Mouse (Mus musculus) kidney, postnatal 0 days (tissue): ENCODE data around the gene Cluh. TPM values are rescaled to one million over a fixed set of nuclear protein-coding genes. Genes with fewer than 3 reads are reported as not detected.

Experiments used
- ATAC-seq: fragments of 200-750 bp; cut with Nextera tagmentation; replicated peaks from 2 replicates; pipeline ENCODE4 v1.8.0; 2017; ENCODE audit warnings: low read depth, moderate number of reproducible peaks, moderate TSS enrichment, moderate library complexity; ENCODE audit not compliant: low FRiP score
- DNase-seq: peaks from one replicate; pipeline ENCODE4 v3.0.0-alpha.2; 2016; ENCODE audit warnings: low spot score
- H3K27ac ChIP-seq: fragments of 300-500 bp; sonication (generic); 2 replicates; pipeline ENCODE4 v1.5.1; 2014; ENCODE audit warnings: mild to moderate bottlenecking
- H3K27me3 ChIP-seq: fragments of 300-500 bp; sonication (generic); 2 replicates; pipeline ENCODE4 v1.6.1; 2014; ENCODE audit warnings: low read length, mixed read lengths; ENCODE audit not compliant: insufficient read depth
- H3K36me3 ChIP-seq: fragments of 300-500 bp; sonication (generic); 2 replicates; pipeline ENCODE4 v1.6.1; 2014; ENCODE audit warnings: low read length, mixed read lengths; ENCODE audit not compliant: insufficient read depth
- H3K4me1 ChIP-seq: fragments of 300-500 bp; sonication (generic); replicated peaks from 2 replicates; pipeline ENCODE4 v1.6.1; 2014; ENCODE audit warnings: antibody characterized with exemption, low read length, mixed read lengths; ENCODE audit not compliant: insufficient read depth
- H3K4me2 ChIP-seq: fragments of 300-500 bp; sonication (generic); 2 replicates; pipeline ENCODE4 v1.6.1; 2014; ENCODE audit warnings: mild to moderate bottlenecking, low read length, moderate library complexity, mixed read lengths
- H3K4me3 ChIP-seq: fragments of 300-500 bp; sonication (generic); replicated peaks from 2 replicates; pipeline ENCODE4 v1.5.1; 2014; ENCODE audit warnings: low read depth, low read length
- H3K9ac ChIP-seq: fragments of 300-500 bp; sonication (generic); 2 replicates; pipeline ENCODE4 v1.6.1; 2014; ENCODE audit warnings: low read depth, low read length
- H3K9me3 ChIP-seq: fragments of 300-500 bp; sonication (generic); replicated peaks from 2 replicates; pipeline ENCODE4 v1.6.1; 2016; ENCODE audit warnings: low read length, inconsistent platforms, mixed read lengths
- CTCF ChIP-seq: IDR thresholded peaks from 2 replicates; pipeline ENCODE4 v1.5.1; 2016; ENCODE audit warnings: antibody characterized with exemption, low read depth, mild to moderate bottlenecking, moderate library complexity
- WGBS: fragments of 180-500 bp; shearing (Covaris S2); extraction: QIAGEN DNeasy Blood & Tissue Kit; methylation state at CpG from one replicate; pipeline ENCODE4 v1.1.7; 2014; 5-methylcytosine and 5-hydroxymethylcytosine counted together
- polyA plus RNA-seq: library from polyadenylated mRNA; unstranded; fragments of >200 nt; fragmentation: Nextera tagmentation; extraction: Ambion mirVana; gene quantifications from 2 replicates; pipeline ENCODE4 v1.2.1, GENCODE M21; 2015

Cluh gene
- polyA plus RNA-seq, 1 experiment from 2014 or later: 32.6 TPM

DNA sequence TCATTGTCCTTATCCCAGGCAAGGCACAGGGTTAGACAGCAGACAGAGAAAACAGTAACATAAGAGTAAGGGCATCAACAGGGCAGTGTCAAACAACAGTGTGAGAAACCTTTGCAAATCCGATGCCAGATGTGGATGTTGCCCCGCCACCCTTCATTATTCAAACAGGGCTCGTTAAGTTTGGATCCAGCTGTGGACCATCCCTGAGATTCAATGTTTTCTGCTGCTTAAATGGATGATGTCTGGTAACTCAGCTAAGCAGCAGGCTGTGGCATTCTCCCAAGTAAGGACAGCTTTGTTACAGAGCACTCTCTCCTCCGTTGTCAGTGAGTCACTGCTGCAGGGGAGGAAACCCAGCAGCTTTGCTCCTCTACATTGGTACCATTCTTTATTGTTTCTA, 25.9 kb downstream of the Cluh start:
- no peak for TF ChIP-seq CTCF
- ATAC-seq: no peak
- no peak overlapping the region for H3K27ac ChIP-seq
- no peak for DNase-seq
- peaks cover 31% of the 10 kb centered on the region for H3K36me3 ChIP-seq
- no peak overlapping the region for H3K4me3 ChIP-seq
- 84% methylated on average over 4 of the region's 4 CpGs for WGBS
- H3K9ac ChIP-seq: no peak overlapping the region
- no peak overlapping the region for H3K4me2 ChIP-seq
- no peaks in the 10 kb centered on the region for H3K27me3 ChIP-seq
- H3K4me1 ChIP-seq: no peaks in the 10 kb centered on the region
- H3K9me3 ChIP-seq: no peaks in the 10 kb centered on the region

DNA sequence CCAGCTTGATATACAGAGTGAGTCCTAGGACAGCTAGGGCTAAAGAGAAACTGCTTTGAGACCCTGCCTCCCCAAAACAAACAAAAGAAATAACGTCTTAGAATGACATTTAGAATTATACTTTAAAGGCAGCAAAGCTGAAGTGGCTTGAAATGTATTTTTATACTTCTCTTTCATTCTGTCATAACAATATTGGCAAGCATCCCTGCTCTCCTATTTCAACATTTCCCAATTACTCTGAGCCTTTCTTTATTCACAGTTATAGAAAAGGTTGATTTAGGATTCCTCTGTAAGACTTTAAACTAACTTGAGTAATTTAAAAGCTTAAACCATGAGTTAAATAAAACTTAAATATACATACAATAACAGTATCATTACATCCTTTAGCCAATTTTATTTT, 42.9 kb downstream of the Cluh start:
- Histone ChIP-seq H3K4me1 (no peaks in the 10 kb centered on the region), H3K4me3 (no peak overlapping the region), H3K9me3 (no peaks in the 10 kb centered on the region), H3K27ac (no peak overlapping the region), H3K4me2 (no peak overlapping the region), H3K9ac (no peak overlapping the region), H3K36me3 (peaks cover 8% of the 10 kb centered on the region), H3K27me3 (no peaks in the 10 kb centered on the region)
- no peak for TF ChIP-seq CTCF
- ATAC-seq: no peak
- DNase-seq: no peak
- 45% methylated on average over 1 of the region's 1 CpGs for WGBS

DNA sequence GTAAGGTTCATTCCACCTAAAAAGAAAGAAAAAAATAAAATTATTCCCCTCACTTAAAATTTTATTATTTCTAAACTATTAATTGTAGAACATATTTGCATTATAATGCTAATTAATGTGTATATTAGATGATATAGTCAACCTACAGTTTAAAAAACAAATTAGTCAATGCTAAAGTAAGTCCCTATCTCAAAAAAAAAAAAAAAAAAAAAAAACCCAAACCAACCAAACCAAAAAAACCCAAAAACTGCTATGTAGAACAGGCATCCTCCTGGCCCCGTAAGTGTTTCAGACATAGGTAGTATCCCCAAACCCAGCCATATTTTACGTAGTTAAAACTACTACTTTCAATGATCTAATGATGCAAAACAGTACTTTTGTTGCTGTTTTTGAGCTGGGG, 50.2 kb downstream of the Cluh start:
- H3K27ac ChIP-seq: no peak overlapping the region
- ATAC-seq (no peak), DNase-seq (no peak)
- H3K36me3 ChIP-seq: peaks cover 3% of the 10 kb centered on the region; the same call in 1 of the 2 replicates
- no peak overlapping the region for H3K4me2 ChIP-seq
- H3K9ac ChIP-seq: no peak overlapping the region
- H3K4me3 ChIP-seq: no peak overlapping the region
- no peaks in the 10 kb centered on the region for H3K4me1 ChIP-seq
- 94% methylated on average over 2 of the region's 2 CpGs for WGBS
- H3K27me3 ChIP-seq: no peaks in the 10 kb centered on the region
- no peak for TF ChIP-seq CTCF
- no peaks in the 10 kb centered on the region for H3K9me3 ChIP-seq

DNA sequence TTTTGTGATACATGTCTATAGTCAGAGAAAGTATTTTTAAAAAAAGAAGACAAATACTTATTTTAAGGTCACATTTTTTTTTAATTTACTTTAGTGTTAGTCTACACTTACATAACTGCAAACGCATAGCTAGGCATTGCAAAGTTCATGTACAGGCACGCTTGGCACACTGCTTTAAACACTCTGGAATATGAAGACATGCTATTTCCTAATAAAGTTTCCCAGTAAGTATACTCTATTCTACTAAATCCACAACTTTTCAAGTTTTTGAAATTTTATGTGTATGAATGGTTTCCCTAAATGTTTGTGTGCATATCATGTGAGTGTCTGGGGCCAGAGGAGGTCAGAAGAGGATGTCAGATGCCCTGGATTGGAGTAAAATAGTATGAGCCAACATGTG, 54.8 kb downstream of the Cluh start:
- ATAC-seq: no peak

DNA sequence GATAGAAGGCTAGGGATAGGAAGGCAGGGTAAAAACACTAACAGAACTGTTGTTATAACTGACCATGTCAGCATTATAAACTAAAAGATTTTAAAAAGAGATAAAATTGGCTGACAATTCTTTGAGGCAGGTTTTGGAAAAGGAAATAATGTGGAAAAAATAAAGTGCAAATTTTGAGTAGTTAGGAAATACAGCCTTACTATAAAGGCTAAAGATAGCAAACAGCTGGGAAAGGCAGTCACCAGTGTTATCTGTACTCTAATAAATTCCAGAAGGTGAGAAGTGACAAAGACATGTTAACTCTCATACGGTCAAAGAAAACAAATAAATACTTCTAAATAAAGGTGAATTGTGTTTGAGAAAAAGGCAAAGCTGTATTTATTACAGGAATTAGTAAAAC, 59.5 kb downstream of the Cluh start:
- Histone ChIP-seq H3K4me3 (no peak overlapping the region), H3K36me3 (no peaks in the 10 kb centered on the region), H3K27me3 (no peaks in the 10 kb centered on the region), H3K4me2 (no peak overlapping the region), H3K9me3 (no peaks in the 10 kb centered on the region), H3K9ac (no peak overlapping the region), H3K4me1 (peaks cover 8% of the 10 kb centered on the region; the same call in 1 of the 2 replicates), H3K27ac (no peak overlapping the region)
- no peak for ATAC-seq
- WGBS: 22% methylated on average over 1 of the region's 1 CpGs
- no peak for DNase-seq
- no peak for TF ChIP-seq CTCF

More for the DNA sequence above, 54.8 kb downstream of the Cluh start:
- Histone ChIP-seq H3K4me2 (no peak overlapping the region), H3K27ac (no peak overlapping the region), H3K27me3 (no peaks in the 10 kb centered on the region), H3K4me1 (peaks cover under 1% of the 10 kb centered on the region; the same call in 1 of the 2 replicates), H3K9me3 (no peaks in the 10 kb centered on the region), H3K36me3 (no peaks in the 10 kb centered on the region), H3K9ac (no peak overlapping the region), H3K4me3 (no peak overlapping the region)
- TF ChIP-seq CTCF: no peak
- WGBS: 87% methylated on average over 2 of the region's 2 CpGs
- no peak for DNase-seq

DNA sequence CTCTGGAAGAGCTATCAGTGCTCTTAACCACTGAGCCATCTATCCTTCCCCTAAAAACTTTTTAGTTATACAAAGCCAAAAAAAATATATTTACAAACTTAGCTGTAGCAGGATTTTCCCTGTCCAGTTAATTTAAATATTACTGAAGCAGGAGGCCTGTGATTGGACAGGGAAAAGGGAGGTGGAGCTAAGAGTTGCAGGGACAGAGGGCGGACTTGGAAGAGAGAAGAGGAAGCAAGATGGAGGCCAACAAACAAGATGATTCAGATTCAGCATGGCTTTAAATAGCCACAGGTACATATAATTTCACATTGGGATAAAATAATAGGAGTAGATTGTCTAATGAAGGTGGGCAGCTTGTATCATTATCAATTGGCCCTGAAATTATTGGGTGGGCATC, 61.4 kb downstream of the Cluh start:
- 85% methylated on average over 1 of the region's 1 CpGs for WGBS
- ATAC-seq: no peak
- no peak for TF ChIP-seq CTCF
- H3K36me3 ChIP-seq: no peaks in the 10 kb centered on the region
- H3K9me3 ChIP-seq: no peaks in the 10 kb centered on the region
- no peak overlapping the region for H3K9ac ChIP-seq
- no peaks in the 10 kb centered on the region for H3K27me3 ChIP-seq
- H3K4me3 ChIP-seq: no peak overlapping the region
- no peak overlapping the region for H3K27ac ChIP-seq
- peaks cover 8% of the 10 kb centered on the region; the same call in 1 of the 2 replicates for H3K4me1 ChIP-seq
- DNase-seq: no peak
- H3K4me2 ChIP-seq: no peak overlapping the region

DNA sequence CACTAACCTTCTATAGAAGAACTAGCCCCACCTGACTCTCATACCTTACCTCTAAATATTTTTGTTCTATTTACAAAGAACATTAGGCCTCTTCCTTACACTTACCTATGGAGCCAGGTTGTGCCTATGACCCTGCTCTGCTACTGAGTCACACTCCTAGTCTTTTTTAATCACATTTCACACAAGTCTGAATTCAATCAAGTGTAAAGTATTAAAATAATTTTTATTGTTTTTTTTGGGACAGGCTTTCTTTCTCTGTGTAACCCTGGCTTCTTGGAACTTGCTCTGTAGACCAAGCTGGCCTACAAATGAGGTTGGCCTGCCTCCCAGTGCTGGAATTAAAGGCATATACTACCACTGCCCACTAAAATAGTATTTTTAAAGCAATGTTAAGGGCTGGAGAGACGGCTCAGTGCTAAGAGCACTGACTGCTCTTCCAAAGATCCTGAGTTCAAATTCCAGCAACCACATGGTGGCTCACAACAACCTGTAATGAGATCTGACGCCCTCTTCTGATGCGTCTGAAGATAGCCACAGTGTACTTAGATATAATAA, 66.8 kb downstream of the Cluh start:
- no peak overlapping the region for H3K4me3 ChIP-seq
- no peak for ATAC-seq
- no peak overlapping the region for H3K9ac ChIP-seq

More for the DNA sequence above, 66.8 kb downstream of the Cluh start:
- TF ChIP-seq CTCF: no peak
- H3K9me3 ChIP-seq: no peaks in the 10 kb centered on the region
- no peaks in the 10 kb centered on the region for H3K36me3 ChIP-seq
- no peak for DNase-seq
- H3K27me3 ChIP-seq: no peaks in the 10 kb centered on the region
- no peak overlapping the region for H3K27ac ChIP-seq
- H3K4me1 ChIP-seq: 0 out of 2 replicates have a peak, but pooled peaks cover 9% of the 10 kb centered on the region
- 86% methylated on average over 3 of the region's 3 CpGs for WGBS
- no peak overlapping the region for H3K4me2 ChIP-seq

Other genes starting within 250 kb of the Cluh start
- 9.1 and 11.4 TPM in 2 replicates for gene Rap1gap2, start 38.6 kb upstream of the Cluh start, polyA plus RNA-seq
- gene Ccdc92b, start 29.9 kb upstream of the Cluh start, polyA plus RNA-seq: 0.23 and 0.33 TPM in 2 replicates
- gene Pafah1b1, start 75.2 kb downstream of the Cluh start, polyA plus RNA-seq: 51.4 and 53.0 TPM in 2 replicates
- 27.1 and 31.6 TPM in 2 replicates for gene Mettl16, start 121.3 kb downstream of the Cluh start, polyA plus RNA-seq
- gene Mnt, start 181.4 kb downstream of the Cluh start, polyA plus RNA-seq: 5.5 and 5.7 TPM in 2 replicates
- gene Sgsm2, start 247.6 kb downstream of the Cluh start, polyA plus RNA-seq: 4.9 TPM in 2 replicates
- 31.6 and 32.7 TPM in 2 replicates for gene Tsr1, start 248.6 kb downstream of the Cluh start, polyA plus RNA-seq